Mouse (Mus musculus): ENCODE measurements around the gene Gm45799. TPM values are rescaled to one million over a fixed set of nuclear protein-coding genes. Genes with fewer than 3 reads are reported as not detected.

Gm45799 gene
- total and polyA plus RNA-seq, 3 experiments: 0.78 to 188 (median 2.0) TPM

- Histone ChIP-seq H3K27ac (no peak overlapping the region), H3K4me1 (ENCODE audit: control insufficient read depth, insufficient read depth, low read length) (no peaks in the 10 kb centered on the region), H3K27me3 (ENCODE audit: control insufficient read depth, insufficient read depth, low read length) (no peaks in the 10 kb centered on the region), H3K79me2 (replicated peaks; ENCODE audit: control insufficient read depth, insufficient read depth, low read length) (no peaks in the 10 kb centered on the region), H3K36me3 (ENCODE audit: control insufficient read depth, insufficient read depth, low read length) (no peaks in the 10 kb centered on the region), H3K4me3 (no peak overlapping the region), H3K9ac (ENCODE audit: low read depth, low read length) (no peak overlapping the region)
- peak; percentile 13; the same call in 1 of the 2 replicates for TF ChIP-seq CTCF (IDR thresholded peaks at IDR 0.05)
- no peak for TF ChIP-seq POLR2A (IDR thresholded peaks at IDR 0.05; ENCODE audit: insufficient read depth, low read depth, low read length)
- intact Hi-C loops (cut with DNase I): no loop called here
- WGBS: 60% methylated on average over 3 of the region's 3 CpGs
- no peak for DNase-seq
Observed at GRCm38 (mm10) chr7:105715366-105715765, 75.0 kb downstream of the Gm45799 start.

GRCm38 (mm10) chr7:105721916-105722315 lies 81.6 kb downstream of the Gm45799 start:
- Histone ChIP-seq H3K36me3 (ENCODE audit: control insufficient read depth, insufficient read depth, low read length) (no peaks in the 10 kb centered on the region), H3K27me3 (ENCODE audit: control insufficient read depth, insufficient read depth, low read length) (no peaks in the 10 kb centered on the region), H3K27ac (no peak overlapping the region), H3K4me1 (ENCODE audit: control insufficient read depth, insufficient read depth, low read length) (peaks cover 1% of the 10 kb centered on the region; the same call in 1 of the 2 replicates), H3K9ac (ENCODE audit: low read depth, low read length) (no peak overlapping the region), H3K79me2 (replicated peaks; ENCODE audit: control insufficient read depth, insufficient read depth, low read length) (no peaks in the 10 kb centered on the region), H3K4me3 (no peak overlapping the region)
- no peak for DNase-seq
- intact Hi-C loops (cut with DNase I): no loop called here
- TF ChIP-seq POLR2A (IDR thresholded peaks at IDR 0.05; ENCODE audit: insufficient read depth, low read depth, low read length) (no peak), EP300 (IDR thresholded peaks at IDR 0.05; ENCODE audit: insufficient read depth, low read depth, low read length) (no peak), CTCF (IDR thresholded peaks at IDR 0.05) (no peak)
- WGBS: 67% methylated on average over 2 of the region's 2 CpGs

- H3K27ac ChIP-seq: no peak overlapping the region
- intact Hi-C loops (cut with DNase I): loop anchor here (1.0 kb wide), 2 partner anchors 85 to 92 kb away; partner anchors contain the start of gene Mrpl17
- H3K36me3 ChIP-seq (ENCODE audit: control insufficient read depth, insufficient read depth, low read length): peaks cover 5% of the 10 kb centered on the region; the same call in 1 of the 2 replicates
- H3K4me3 ChIP-seq: no peak overlapping the region
- H3K9ac ChIP-seq (ENCODE audit: low read depth, low read length): no peak overlapping the region
- TF ChIP-seq CTCF (IDR thresholded peaks at IDR 0.05) (peak; percentile 97), EP300 (IDR thresholded peaks at IDR 0.05; ENCODE audit: insufficient read depth, low read depth, low read length) (no peak), POLR2A (IDR thresholded peaks at IDR 0.05; ENCODE audit: insufficient read depth, low read depth, low read length) (peak; percentile 29; the same call in 1 of the 2 replicates)
- no peaks in the 10 kb centered on the region for H3K27me3 ChIP-seq (ENCODE audit: control insufficient read depth, insufficient read depth, low read length)
- no peaks in the 10 kb centered on the region for H3K79me2 ChIP-seq (replicated peaks; ENCODE audit: control insufficient read depth, insufficient read depth, low read length)
- peak; percentile 40 for DNase-seq
- peaks cover 1% of the 10 kb centered on the region for H3K4me1 ChIP-seq (ENCODE audit: control insufficient read depth, insufficient read depth, low read length)
- WGBS: 72% methylated on average over 4 of the region's 4 CpGs
Observed at GRCm38 (mm10) chr7:105726144-105726979, 86.0 kb downstream of the Gm45799 start.

- no peak for TF ChIP-seq EP300 (IDR thresholded peaks at IDR 0.05; ENCODE audit: insufficient read depth, low read depth, low read length)
- TF ChIP-seq CTCF (IDR thresholded peaks at IDR 0.05): no peak
- TF ChIP-seq POLR2A (IDR thresholded peaks at IDR 0.05; ENCODE audit: insufficient read depth, low read depth, low read length): no peak
- H3K27me3 ChIP-seq (ENCODE audit: control insufficient read depth, insufficient read depth, low read length): no peaks in the 10 kb centered on the region
- peaks cover 1% of the 10 kb centered on the region for H3K4me1 ChIP-seq (ENCODE audit: control insufficient read depth, insufficient read depth, low read length)
- H3K4me3 ChIP-seq: no peak overlapping the region
- H3K9ac ChIP-seq (ENCODE audit: low read depth, low read length): no peak overlapping the region
- peaks cover 5% of the 10 kb centered on the region; the same call in 1 of the 2 replicates for H3K36me3 ChIP-seq (ENCODE audit: control insufficient read depth, insufficient read depth, low read length)
- no peaks in the 10 kb centered on the region for H3K79me2 ChIP-seq (replicated peaks; ENCODE audit: control insufficient read depth, insufficient read depth, low read length)
- WGBS: 91% methylated on average over 4 of the region's 4 CpGs
- no peak overlapping the region for H3K27ac ChIP-seq
- no peak for DNase-seq
- intact Hi-C loops (cut with DNase I): loop anchor here (1.0 kb wide), 2 partner anchors 84 to 91 kb away; partner anchors contain the start of gene Mrpl17
Observed at GRCm38 (mm10) chr7:105726980-105727325, 86.6 kb downstream of the Gm45799 start.

GRCm38 (mm10) chr7:105728701-105729428 lies 88.5 kb downstream of the Gm45799 start:
- DNase-seq: no peak
- Histone ChIP-seq H3K36me3 (ENCODE audit: control insufficient read depth, insufficient read depth, low read length) (peaks cover 5% of the 10 kb centered on the region; the same call in 1 of the 2 replicates), H3K79me2 (replicated peaks; ENCODE audit: control insufficient read depth, insufficient read depth, low read length) (no peaks in the 10 kb centered on the region; the same call in 1 of the 2 replicates), H3K27me3 (ENCODE audit: control insufficient read depth, insufficient read depth, low read length) (no peaks in the 10 kb centered on the region), H3K4me1 (ENCODE audit: control insufficient read depth, insufficient read depth, low read length) (peaks cover 1% of the 10 kb centered on the region), H3K9ac (ENCODE audit: low read depth, low read length) (no peak overlapping the region), H3K4me3 (no peak overlapping the region), H3K27ac (peak overlapping the region; percentile 45)
- WGBS: 58% methylated on average over 6 of the region's 6 CpGs
- no peak for TF ChIP-seq POLR2A (IDR thresholded peaks at IDR 0.05; ENCODE audit: insufficient read depth, low read depth, low read length)
- TF ChIP-seq CTCF (IDR thresholded peaks at IDR 0.05): no peak
- no peak for TF ChIP-seq EP300 (IDR thresholded peaks at IDR 0.05; ENCODE audit: insufficient read depth, low read depth, low read length)
- intact Hi-C loops (cut with DNase I): no loop called here

All from heart, adult 2 months (tissue).